Mouse (Mus musculus): ENCODE measurements around the gene Celsr2. TPM values are rescaled to one million over a fixed set of nuclear protein-coding genes. Genes with fewer than 3 reads are reported as not detected.

Celsr2 gene
- total and polyA plus RNA-seq, 2 experiments from 2014 or later: 1.2 to 5.5 TPM

DNA sequence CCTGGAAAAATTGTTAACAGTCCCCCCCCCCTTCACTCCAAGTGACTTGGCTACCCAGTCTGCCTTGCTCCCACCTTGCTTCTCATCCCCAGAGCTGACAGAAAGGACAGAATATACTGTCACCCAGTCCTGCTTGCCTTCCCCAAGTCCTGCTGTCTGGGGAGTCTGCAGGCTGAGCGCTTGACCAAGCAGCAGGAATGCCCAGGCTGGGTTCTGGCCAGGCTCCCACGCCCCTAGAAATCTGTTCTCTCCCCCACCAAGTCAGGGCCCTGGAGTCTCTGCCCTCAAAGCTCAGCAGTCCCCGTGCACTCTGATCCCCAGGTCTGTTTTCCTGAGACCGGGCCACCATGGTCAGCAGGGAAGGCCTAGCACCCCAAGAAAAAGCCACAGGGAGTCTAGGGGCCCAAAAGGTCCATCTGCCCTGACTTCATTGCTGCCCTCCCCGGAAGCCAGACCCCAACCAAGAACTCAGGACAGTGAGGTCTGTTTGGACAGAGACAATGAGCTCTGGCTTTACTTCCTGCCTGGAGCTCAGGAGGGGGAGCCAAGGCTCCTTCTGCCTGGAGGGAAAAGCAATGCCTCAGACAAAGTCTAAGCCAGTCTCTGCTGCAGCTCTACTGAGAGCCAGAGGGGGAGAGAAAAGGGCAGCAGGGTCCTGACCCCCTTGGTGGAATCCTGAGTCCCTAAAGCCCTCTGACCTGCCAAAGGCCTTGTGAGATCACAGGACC is 4.2 kb downstream of the Celsr2 start:
- Histone ChIP-seq H3K4me2 (ENCODE audit: low read depth, low read length) (no peak overlapping the region), H3K27ac (ENCODE audit: low read depth) (no peak overlapping the region)
- no peak for ATAC-seq (ENCODE audit: insufficient read depth, low read depth)

DNA sequence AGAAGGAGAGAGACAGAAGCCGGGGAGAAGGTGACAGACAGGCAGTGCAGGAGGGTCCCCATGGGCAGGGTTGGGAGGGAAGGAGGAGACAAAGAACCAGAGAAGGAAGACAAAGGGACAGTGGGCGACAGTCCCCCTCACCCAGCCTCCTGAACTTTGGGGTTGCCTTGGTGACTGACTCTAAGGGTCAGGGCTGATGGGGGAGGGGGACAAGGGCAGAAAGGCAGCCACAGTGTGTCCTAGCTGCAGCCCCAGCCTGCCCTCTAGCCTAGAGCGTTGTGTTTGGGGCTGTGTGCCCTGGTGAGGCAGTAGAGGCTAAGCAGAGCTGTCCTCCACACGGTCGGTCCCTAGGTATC is 5.0 kb downstream of the Celsr2 start:
- no peak for DNase-seq (ENCODE audit: low spot score)
- no peak for ATAC-seq (ENCODE audit: insufficient read depth, low read depth)
- Histone ChIP-seq H3K36me3 (replicated peaks; ENCODE audit: control insufficient read depth, insufficient read depth, low read length) (no peaks in the 10 kb centered on the region; the same call in 1 of the 2 replicates), H3K27me3 (ENCODE audit: control insufficient read depth, insufficient read depth, low read length) (0 out of 2 replicates have a peak, but pooled peaks cover 6% of the 10 kb centered on the region), H3K27ac (ENCODE audit: low read depth) (no peak overlapping the region), H3K4me2 (ENCODE audit: low read depth, low read length) (no peak overlapping the region), H3K4me3 (ENCODE audit: low read depth, low read length) (no peak overlapping the region), H3K9me3 (replicated peaks; ENCODE audit: control insufficient read depth, low read length) (0 out of 2 replicates have a peak, but pooled peaks cover 10% of the 10 kb centered on the region), H3K9ac (replicated peaks; ENCODE audit: low read depth, low read length) (no peak overlapping the region), H3K4me1 (ENCODE audit: control insufficient read depth, insufficient read depth) (peaks cover 3% of the 10 kb centered on the region; the same call in 1 of the 2 replicates)
- WGBS: 45% methylated on average over 5 of the region's 5 CpGs
- no peak for TF ChIP-seq EP300 (IDR thresholded peaks at IDR 0.05; ENCODE audit: low read depth)
- TF ChIP-seq CTCF (IDR thresholded peaks at IDR 0.05; ENCODE audit: low read depth): no peak

More for the DNA sequence above, 4.2 kb downstream of the Celsr2 start:
- no peak overlapping the region for H3K4me3 ChIP-seq (ENCODE audit: low read depth, low read length)
- H3K9me3 ChIP-seq (replicated peaks; ENCODE audit: control insufficient read depth, low read length): 0 out of 2 replicates have a peak, but pooled peaks cover 10% of the 10 kb centered on the region
- TF ChIP-seq EP300 (IDR thresholded peaks at IDR 0.05; ENCODE audit: low read depth) (no peak), CTCF (IDR thresholded peaks at IDR 0.05; ENCODE audit: low read depth) (no peak)
- WGBS: 54% methylated on average over 5 of the region's 5 CpGs
- H3K4me1 ChIP-seq (ENCODE audit: control insufficient read depth, insufficient read depth): peaks cover 9% of the 10 kb centered on the region; the same call in 1 of the 2 replicates
- no peak for DNase-seq (ENCODE audit: low spot score)
- 0 out of 2 replicates have a peak overlapping the region, but pooled peaks have one; percentile 26 for H3K9ac ChIP-seq (replicated peaks; ENCODE audit: low read depth, low read length)
- H3K36me3 ChIP-seq (replicated peaks; ENCODE audit: control insufficient read depth, insufficient read depth, low read length): no peaks in the 10 kb centered on the region; the same call in 1 of the 2 replicates
- peaks cover 6% of the 10 kb centered on the region; the same call in 1 of the 2 replicates for H3K27me3 ChIP-seq (ENCODE audit: control insufficient read depth, insufficient read depth, low read length)

DNA sequence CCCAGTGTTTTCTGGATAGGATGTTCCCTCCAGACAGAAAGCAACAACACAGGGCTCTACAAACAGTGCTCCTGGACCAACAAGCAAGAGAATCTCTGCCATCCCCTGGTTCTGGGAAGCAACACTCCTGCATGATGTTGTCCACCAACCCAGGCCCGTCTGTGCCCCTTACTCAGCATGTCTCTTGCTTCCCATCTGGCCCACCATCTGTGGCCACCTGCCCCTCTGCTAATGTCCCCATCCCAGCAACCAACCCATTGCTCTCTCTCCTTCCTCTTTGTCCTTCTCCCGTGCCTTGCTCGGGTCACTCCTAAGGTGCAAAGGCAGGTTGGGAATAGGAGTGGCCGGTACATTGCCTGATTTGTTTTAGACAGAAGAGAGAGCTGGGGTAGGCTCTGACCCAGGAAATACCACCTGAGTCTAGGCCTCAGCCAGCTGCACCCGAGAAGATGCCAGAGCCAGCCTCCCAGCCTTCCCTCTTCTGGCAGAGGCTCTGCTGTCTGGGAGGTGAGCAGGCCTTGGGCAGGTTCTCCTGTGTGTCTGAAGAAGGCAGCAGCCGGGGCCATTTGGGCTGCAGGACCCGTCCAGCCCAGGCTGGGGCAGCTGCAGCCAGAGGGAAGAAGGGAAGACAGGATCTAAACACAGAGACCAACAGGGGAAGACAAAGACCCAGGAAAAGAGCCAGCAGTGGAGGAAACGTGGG is 5.5 kb downstream of the Celsr2 start:
- DNase-seq (ENCODE audit: low spot score) (no peak), ATAC-seq (ENCODE audit: insufficient read depth, low read depth) (no peak)
- Histone ChIP-seq H3K4me3 (ENCODE audit: low read depth, low read length) (no peak overlapping the region), H3K27ac (ENCODE audit: low read depth) (no peak overlapping the region), H3K27me3 (ENCODE audit: control insufficient read depth, insufficient read depth, low read length) (0 out of 2 replicates have a peak, but pooled peaks cover 2% of the 10 kb centered on the region), H3K4me2 (ENCODE audit: low read depth, low read length) (no peak overlapping the region), H3K4me1 (ENCODE audit: control insufficient read depth, insufficient read depth) (no peaks in the 10 kb centered on the region), H3K36me3 (replicated peaks; ENCODE audit: control insufficient read depth, insufficient read depth, low read length) (no peaks in the 10 kb centered on the region; the same call in 1 of the 2 replicates), H3K9me3 (replicated peaks; ENCODE audit: control insufficient read depth, low read length) (0 out of 2 replicates have a peak, but pooled peaks cover 10% of the 10 kb centered on the region), H3K9ac (replicated peaks; ENCODE audit: low read depth, low read length) (no peak overlapping the region)
- TF ChIP-seq EP300 (IDR thresholded peaks at IDR 0.05; ENCODE audit: low read depth): no peak
- no peak for TF ChIP-seq CTCF (IDR thresholded peaks at IDR 0.05; ENCODE audit: low read depth)
- WGBS: 69% methylated on average over 8 of the region's 8 CpGs

DNA sequence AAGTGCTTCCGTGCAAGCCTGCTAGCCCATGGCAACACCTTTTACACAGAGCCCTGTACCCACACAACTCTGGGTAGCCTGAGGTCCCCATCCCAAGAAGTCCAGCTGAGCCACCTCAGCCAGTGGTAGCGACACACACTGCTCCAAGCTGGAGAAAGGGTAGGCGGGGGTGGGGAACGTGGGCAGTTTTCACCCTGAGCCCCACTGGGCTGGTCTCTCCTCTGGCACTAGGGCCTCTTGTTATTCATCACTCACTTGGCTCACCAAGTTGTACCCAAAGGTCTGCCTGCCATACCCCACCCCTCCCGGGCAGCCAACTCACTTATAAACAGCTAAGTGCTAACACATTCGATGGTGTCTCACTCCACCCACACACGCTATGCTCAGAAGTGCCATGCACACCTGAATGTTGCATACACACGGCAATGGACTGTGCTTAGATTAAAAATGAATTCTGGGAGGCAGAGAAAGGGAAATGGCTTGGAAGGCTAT is 6.8 kb downstream of the Celsr2 start:
- Histone ChIP-seq H3K4me2 (ENCODE audit: low read depth, low read length) (no peak overlapping the region), H3K4me1 (ENCODE audit: control insufficient read depth, insufficient read depth) (no peaks in the 10 kb centered on the region), H3K27ac (ENCODE audit: low read depth) (no peak overlapping the region), H3K27me3 (ENCODE audit: control insufficient read depth, insufficient read depth, low read length) (no peaks in the 10 kb centered on the region), H3K9me3 (replicated peaks; ENCODE audit: control insufficient read depth, low read length) (0 out of 2 replicates have a peak, but pooled peaks cover 1% of the 10 kb centered on the region), H3K4me3 (ENCODE audit: low read depth, low read length) (no peak overlapping the region), H3K36me3 (replicated peaks; ENCODE audit: control insufficient read depth, insufficient read depth, low read length) (no peaks in the 10 kb centered on the region; the same call in 1 of the 2 replicates), H3K9ac (replicated peaks; ENCODE audit: low read depth, low read length) (no peak overlapping the region)
- ATAC-seq (ENCODE audit: insufficient read depth, low read depth): no peak
- WGBS: 84% methylated on average over 8 of the region's 8 CpGs
- TF ChIP-seq EP300 (IDR thresholded peaks at IDR 0.05; ENCODE audit: low read depth) (no peak), CTCF (IDR thresholded peaks at IDR 0.05; ENCODE audit: low read depth) (no peak)
- no peak for DNase-seq (ENCODE audit: low spot score)

DNA sequence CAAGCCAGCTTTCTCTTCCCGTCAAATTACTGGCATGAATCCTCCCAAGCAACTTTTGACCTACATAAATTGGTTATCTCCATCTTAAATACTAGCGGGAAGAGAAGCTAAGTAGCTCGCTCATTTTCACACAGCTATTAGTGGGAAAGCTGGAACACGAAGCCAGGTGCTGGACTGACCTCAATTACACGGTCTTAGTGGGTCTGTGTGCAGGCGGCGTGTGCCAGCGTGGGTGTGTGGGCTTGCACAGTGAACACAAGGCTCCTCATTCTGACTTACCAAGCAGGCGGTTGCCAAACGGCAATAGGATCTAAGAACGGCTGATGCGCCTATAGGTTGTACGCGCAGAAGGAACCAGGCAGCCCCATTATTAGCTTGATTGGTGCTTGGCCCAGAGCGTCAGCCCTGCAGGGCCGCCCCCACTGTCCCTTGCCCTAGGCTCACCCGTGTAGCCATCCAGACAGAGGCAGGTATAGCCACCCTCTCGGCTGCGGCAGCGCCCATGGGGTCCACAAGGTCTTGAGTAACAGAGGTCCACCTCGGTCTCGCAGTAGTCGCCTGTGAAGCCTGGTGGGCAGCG is 9.0 kb downstream of the Celsr2 start:
- Histone ChIP-seq H3K4me2 (ENCODE audit: low read depth, low read length) (no peak overlapping the region), H3K9ac (replicated peaks; ENCODE audit: low read depth, low read length) (no peak overlapping the region), H3K27me3 (ENCODE audit: control insufficient read depth, insufficient read depth, low read length) (no peaks in the 10 kb centered on the region), H3K9me3 (replicated peaks; ENCODE audit: control insufficient read depth, low read length) (no peaks in the 10 kb centered on the region), H3K36me3 (replicated peaks; ENCODE audit: control insufficient read depth, insufficient read depth, low read length) (no peaks in the 10 kb centered on the region), H3K4me1 (ENCODE audit: control insufficient read depth, insufficient read depth) (no peaks in the 10 kb centered on the region), H3K27ac (ENCODE audit: low read depth) (no peak overlapping the region), H3K4me3 (ENCODE audit: low read depth, low read length) (no peak overlapping the region)
- WGBS: 85% methylated on average over 24 of the region's 24 CpGs
- ATAC-seq (ENCODE audit: insufficient read depth, low read depth) (no peak), DNase-seq (ENCODE audit: low spot score) (no peak)
- TF ChIP-seq CTCF (IDR thresholded peaks at IDR 0.05; ENCODE audit: low read depth) (no peak), EP300 (IDR thresholded peaks at IDR 0.05; ENCODE audit: low read depth) (no peak)

Data from heart, postnatal 0 days (tissue).